Mouse (Mus musculus): ENCODE measurements around the gene Aldh1a2. TPM values are rescaled to one million over a fixed set of nuclear protein-coding genes. Genes with fewer than 3 reads are reported as not detected.

Gene Aldh1a2
- polyA plus RNA-seq, 2 experiments, result 0.58 to 0.79 TPM

DNA sequence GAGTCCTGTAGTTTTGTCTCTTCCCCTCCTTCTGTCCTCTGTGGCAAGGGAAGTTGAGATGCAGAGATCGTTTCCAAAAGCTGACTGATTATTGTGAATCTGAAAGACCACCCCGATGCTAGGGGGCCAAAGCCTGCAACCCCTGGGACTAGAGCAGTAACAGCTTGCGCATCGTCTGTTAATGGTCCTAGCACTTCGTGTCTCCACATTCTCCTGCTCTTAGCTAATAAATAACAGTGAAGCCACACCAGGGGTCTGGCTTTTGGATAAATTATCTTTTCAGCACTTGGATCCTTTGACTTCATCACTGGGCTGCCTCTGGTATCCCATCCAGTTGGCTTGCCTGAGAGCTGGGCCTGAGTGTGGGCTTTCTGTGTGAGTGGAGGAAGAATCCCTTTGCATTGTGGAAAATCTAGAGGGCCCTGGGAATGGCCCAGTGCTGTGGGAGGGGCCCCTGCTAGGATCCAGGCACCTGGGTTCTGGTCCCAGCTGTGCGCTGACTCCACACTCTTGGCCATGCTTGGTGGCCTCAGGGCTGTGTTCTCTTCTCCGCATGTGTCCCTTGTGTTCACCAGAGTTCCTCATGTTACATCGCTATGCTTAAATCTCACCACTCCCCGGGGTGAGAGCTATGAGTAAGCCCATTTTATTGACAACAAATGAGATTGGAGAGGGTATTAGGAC lies 91.7 kb downstream of the Aldh1a2 start:
- ATAC-seq (ENCODE audit: insufficient read depth), result no peak
- no peak overlapping the region for H3K4me2 ChIP-seq (ENCODE audit: low read depth)
- H3K27ac ChIP-seq, result no peak overlapping the region
- WGBS (ENCODE audit: insufficient replicate concordance), result 62% methylated on average over 9 of the region's 9 CpGs
- TF ChIP-seq CTCF (IDR thresholded peaks at IDR 0.05; ENCODE audit: low read depth) (no peak), EP300 (IDR thresholded peaks at IDR 0.05; ENCODE audit: low read depth) (no peak)
- H3K36me3 ChIP-seq (replicated peaks; ENCODE audit: control insufficient read depth, insufficient read depth, low read depth), result no peaks in the 10 kb centered on the region
- DNase-seq (ENCODE audit: low read depth in 3 of 3, low spot score in 3 of 3), result no peak
- no peak overlapping the region for H3K4me3 ChIP-seq (ENCODE audit: insufficient read depth in 1 of 2, low read depth in 2 of 2, low read length in 2 of 2)
- H3K9ac ChIP-seq (replicated peaks), result no peak overlapping the region
- H3K4me1 ChIP-seq (replicated peaks; ENCODE audit: control insufficient read depth in 2 of 2, insufficient read depth in 2 of 2, low read length in 1 of 2), result no peaks in the 10 kb centered on the region
- no peaks in the 10 kb centered on the region for H3K27me3 ChIP-seq (ENCODE audit: control insufficient read depth, insufficient read depth, low read length)
- H3K9me3 ChIP-seq (ENCODE audit: control insufficient read depth, low read length), result no peaks in the 10 kb centered on the region

DNA sequence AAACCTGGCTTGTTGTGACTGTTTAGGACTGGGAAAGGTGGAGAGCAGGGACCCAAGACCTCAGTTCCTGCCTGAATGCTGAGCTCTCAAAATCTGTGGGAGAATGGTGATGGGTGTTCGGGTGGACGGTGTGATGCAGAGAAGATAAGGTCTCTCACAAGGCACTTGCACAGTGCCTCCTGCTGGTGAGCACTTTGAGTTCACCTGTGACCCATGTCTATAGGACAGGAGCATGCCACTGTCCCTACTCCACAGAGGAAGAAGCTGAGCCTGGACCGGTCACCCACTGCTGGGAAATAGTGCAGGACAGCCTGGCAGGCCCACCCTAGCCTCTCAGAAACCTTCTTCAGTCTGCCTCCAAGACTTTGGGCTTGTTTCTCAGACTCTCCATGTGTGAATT lies 100.4 kb downstream of the Aldh1a2 start:
- no peak overlapping the region for H3K27ac ChIP-seq
- no peaks in the 10 kb centered on the region for H3K36me3 ChIP-seq (replicated peaks; ENCODE audit: control insufficient read depth, insufficient read depth, low read depth)

GRCm38 (mm10) chr9:71317096-71317920 lies 101.7 kb downstream of the Aldh1a2 start:
- no peaks in the 10 kb centered on the region for H3K9me3 ChIP-seq (ENCODE audit: control insufficient read depth, low read length)
- WGBS (ENCODE audit: insufficient replicate concordance), result 61% methylated on average over 11 of the region's 11 CpGs
- peaks cover 0 to 3% of the 10 kb centered on the region in 2 experiments; a peak in 1 of 4 replicates for H3K4me1 ChIP-seq (replicated peaks; ENCODE audit: control insufficient read depth in 2 of 2, insufficient read depth in 2 of 2, low read length in 1 of 2)
- H3K4me3 ChIP-seq (ENCODE audit: insufficient read depth in 1 of 2, low read depth in 2 of 2, low read length in 2 of 2), result no peak overlapping the region
- ATAC-seq (ENCODE audit: insufficient read depth) (no peak), DNase-seq (ENCODE audit: low read depth in 3 of 3, low spot score in 3 of 3) (no peak)
- H3K4me2 ChIP-seq (ENCODE audit: low read depth), result no peak overlapping the region
- H3K36me3 ChIP-seq (replicated peaks; ENCODE audit: control insufficient read depth, insufficient read depth, low read depth), result no peaks in the 10 kb centered on the region
- TF ChIP-seq EP300 (IDR thresholded peaks at IDR 0.05; ENCODE audit: low read depth) (no peak), CTCF (IDR thresholded peaks at IDR 0.05; ENCODE audit: low read depth) (no peak)
- no peaks in the 10 kb centered on the region for H3K27me3 ChIP-seq (ENCODE audit: control insufficient read depth, insufficient read depth, low read length)
- H3K9ac ChIP-seq (replicated peaks), result no peak overlapping the region
- no peak overlapping the region for H3K27ac ChIP-seq

More for the DNA sequence above, 100.4 kb downstream of the Aldh1a2 start:
- WGBS (ENCODE audit: insufficient replicate concordance), result 47% methylated on average over 3 of the region's 3 CpGs
- no peak for ATAC-seq (ENCODE audit: insufficient read depth)
- H3K4me1 ChIP-seq (replicated peaks; ENCODE audit: control insufficient read depth in 2 of 2, insufficient read depth in 2 of 2, low read length in 1 of 2), result peaks cover 0 to 3% of the 10 kb centered on the region in 2 experiments; a peak in 1 of 4 replicates
- no peaks in the 10 kb centered on the region for H3K27me3 ChIP-seq (ENCODE audit: control insufficient read depth, insufficient read depth, low read length)
- no peak overlapping the region for H3K4me2 ChIP-seq (ENCODE audit: low read depth)
- H3K9ac ChIP-seq (replicated peaks), result no peak overlapping the region
- H3K4me3 ChIP-seq (ENCODE audit: insufficient read depth in 1 of 2, low read depth in 2 of 2, low read length in 2 of 2), result no peak overlapping the region
- DNase-seq (ENCODE audit: low read depth in 3 of 3, low spot score in 3 of 3), result no peak
- no peaks in the 10 kb centered on the region for H3K9me3 ChIP-seq (ENCODE audit: control insufficient read depth, low read length)
- TF ChIP-seq EP300 (IDR thresholded peaks at IDR 0.05; ENCODE audit: low read depth) (no peak), CTCF (IDR thresholded peaks at IDR 0.05; ENCODE audit: low read depth) (peak; percentile 36)

GRCm38 (mm10) chr9:71317921-71318241 lies 102.3 kb downstream of the Aldh1a2 start:
- no peak overlapping the region for H3K27ac ChIP-seq
- no peak for ATAC-seq (ENCODE audit: insufficient read depth)

GRCm38 (mm10) chr9:71319776-71320175 lies 104.2 kb downstream of the Aldh1a2 start:
- no peak for DNase-seq (ENCODE audit: low read depth in 3 of 3, low spot score in 3 of 3)
- no peaks in the 10 kb centered on the region for H3K9me3 ChIP-seq (ENCODE audit: control insufficient read depth, low read length)

More at GRCm38 (mm10) chr9:71317921-71318241, 102.3 kb downstream of the Aldh1a2 start:
- Histone ChIP-seq H3K4me2 (ENCODE audit: low read depth) (no peak overlapping the region), H3K36me3 (replicated peaks; ENCODE audit: control insufficient read depth, insufficient read depth, low read depth) (no peaks in the 10 kb centered on the region), H3K9me3 (ENCODE audit: control insufficient read depth, low read length) (no peaks in the 10 kb centered on the region), H3K4me3 (ENCODE audit: insufficient read depth in 1 of 2, low read depth in 2 of 2, low read length in 2 of 2) (no peak overlapping the region), H3K27me3 (ENCODE audit: control insufficient read depth, insufficient read depth, low read length) (no peaks in the 10 kb centered on the region), H3K9ac (replicated peaks) (no peak overlapping the region), H3K4me1 (replicated peaks; ENCODE audit: control insufficient read depth in 2 of 2, insufficient read depth in 2 of 2, low read length in 1 of 2) (peaks cover 0 to 3% of the 10 kb centered on the region in 2 experiments; a peak in 1 of 4 replicates)
- no peak for DNase-seq (ENCODE audit: low read depth in 3 of 3, low spot score in 3 of 3)
- WGBS (ENCODE audit: insufficient replicate concordance), result 48% methylated on average over 3 of the region's 3 CpGs
- TF ChIP-seq CTCF (IDR thresholded peaks at IDR 0.05; ENCODE audit: low read depth) (no peak), EP300 (IDR thresholded peaks at IDR 0.05; ENCODE audit: low read depth) (no peak)

More at GRCm38 (mm10) chr9:71319776-71320175, 104.2 kb downstream of the Aldh1a2 start:
- H3K27me3 ChIP-seq (ENCODE audit: control insufficient read depth, insufficient read depth, low read length), result no peaks in the 10 kb centered on the region
- H3K9ac ChIP-seq (replicated peaks), result no peak overlapping the region
- ATAC-seq (ENCODE audit: insufficient read depth), result no peak
- H3K27ac ChIP-seq, result no peak overlapping the region
- H3K36me3 ChIP-seq (replicated peaks; ENCODE audit: control insufficient read depth, insufficient read depth, low read depth), result no peaks in the 10 kb centered on the region
- WGBS (ENCODE audit: insufficient replicate concordance), result 83% methylated on average over 5 of the region's 5 CpGs
- peaks cover 0 to 3% of the 10 kb centered on the region in 2 experiments; a peak in 1 of 4 replicates for H3K4me1 ChIP-seq (replicated peaks; ENCODE audit: control insufficient read depth in 2 of 2, insufficient read depth in 2 of 2, low read length in 1 of 2)
- TF ChIP-seq EP300 (IDR thresholded peaks at IDR 0.05; ENCODE audit: low read depth), result no peak
- no peak for TF ChIP-seq CTCF (IDR thresholded peaks at IDR 0.05; ENCODE audit: low read depth)
- no peak overlapping the region for H3K4me3 ChIP-seq (ENCODE audit: insufficient read depth in 1 of 2, low read depth in 2 of 2, low read length in 2 of 2)
- H3K4me2 ChIP-seq (ENCODE audit: low read depth), result no peak overlapping the region

Data from liver, embryonic 14.5 days (tissue).